Mouse (Mus musculus) embryonic fibroblast, embryonic 13.5 days (primary cell): ENCODE data around the gene Fat3.

ENCODE experiments used
- CTCF ChIP-seq: IDR thresholded peaks from 2 replicates; pipeline ENCODE4 v1.5.1; 2011; ENCODE audit warnings: mild to moderate bottlenecking, control low read depth, low read length, moderate library complexity, borderline replicate concordance; ENCODE audit not compliant: insufficient read depth
- POLR2A ChIP-seq: IDR thresholded peaks from 2 replicates; pipeline ENCODE4 v1.6.1; 2011; ENCODE audit warnings: low read depth, mild to moderate bottlenecking, control low read depth, low read length, moderate library complexity

- TF ChIP-seq CTCF (no peak), POLR2A (no peak)
These were observed 274.5 kb downstream of the Fat3 start for GRCm38 (mm10) chr9:16226545-16226944.
